Mouse (Mus musculus): Measurements from ENCODE around the gene Cldn15. TPM values are rescaled to one million over a fixed set of nuclear protein-coding genes. Genes with fewer than 3 reads are reported as not detected.

The Cldn15 gene
- polyA plus RNA-seq (2014; fragmentation: Nextera tagmentation; extraction: Ambion mirVana): 0.11 TPM in 1 of 2 replicates, not detected in the other

DNA sequence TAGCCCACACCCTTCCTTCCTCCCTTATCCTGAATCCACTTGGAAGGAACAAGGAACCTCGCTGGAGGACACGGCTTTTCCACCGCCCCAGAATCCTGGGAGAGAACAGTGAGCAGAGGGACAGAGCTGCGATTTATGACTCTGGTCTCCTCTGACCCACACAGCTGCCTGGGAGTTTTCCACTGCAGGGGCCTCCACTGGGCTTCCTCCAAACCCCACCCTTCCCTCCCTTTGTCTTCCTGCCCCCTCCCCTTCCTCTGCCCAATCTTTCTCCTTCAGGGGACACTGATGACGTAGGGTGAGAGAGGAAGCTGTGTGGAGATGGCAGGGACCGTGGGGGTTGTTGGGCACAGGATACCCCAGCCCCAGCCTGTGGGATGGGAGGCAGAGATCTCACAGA lies at the start of gene Cldn15:
TSS of gene Cldn15 (plus strand) at position 286 of the 400 bp plus-strand sequence.
- Histone ChIP-seq H3K36me3 (ENCODE audit: control insufficient read depth, insufficient read depth, low read length) (peaks cover 42% of the 10 kb centered on the region), H3K4me3 (ENCODE audit: low read depth, low read length) (no peak within 1 kb of the TSS), H3K4me2 (ENCODE audit: low read length) (no peak within 1 kb of the TSS), H3K27me3 (replicated peaks; ENCODE audit: control insufficient read depth, insufficient read depth, low read length) (no peaks in the 10 kb centered on the region), H3K9ac (ENCODE audit: low read length) (no peak within 1 kb of the TSS), H3K27ac (ENCODE audit: low read depth, low read length) (no peak within 1 kb of the TSS), H3K4me1 (ENCODE audit: control insufficient read depth, insufficient read depth, low read length) (peaks cover 5% of the 10 kb centered on the region; the same call in 1 of the 2 replicates), H3K9me3 (replicated peaks; ENCODE audit: control insufficient read depth, low read length) (no peaks in the 10 kb centered on the region)
- ATAC-seq: no peak
- DNase-seq (ENCODE audit: low spot score): no peak
- 87% methylated on average over 6 of the region's 6 CpGs for WGBS

DNA sequence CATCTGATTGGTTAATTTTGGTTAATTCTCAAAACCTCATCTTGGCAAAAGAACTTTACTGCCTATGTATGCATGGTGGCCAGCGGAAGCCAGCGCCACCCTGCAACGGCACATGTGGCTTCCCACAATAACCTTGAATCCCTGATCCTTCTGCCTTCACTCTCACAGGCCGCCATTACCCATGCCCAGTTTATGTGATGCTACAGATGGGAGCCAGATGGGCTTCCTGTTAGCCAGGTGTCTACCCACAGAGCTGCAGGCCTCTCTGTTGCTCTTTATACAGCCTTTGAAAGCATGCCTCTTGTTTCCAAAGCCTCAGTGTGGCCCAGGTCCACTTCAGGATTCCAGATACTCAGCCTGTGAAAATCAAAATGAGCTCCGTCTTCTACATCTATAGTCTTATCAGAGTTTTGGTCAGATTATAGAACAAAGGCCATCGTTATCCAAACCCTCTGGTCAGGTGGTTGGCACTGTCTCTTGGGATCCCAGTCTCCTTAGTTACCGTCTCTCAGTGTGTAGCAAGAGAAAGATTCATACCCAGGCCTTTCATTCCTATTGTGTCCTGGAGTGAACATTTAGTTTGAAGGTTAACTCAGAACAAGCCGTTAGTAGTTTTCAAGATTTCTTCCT lies 48.7 kb upstream of the Cldn15 start:
- no peaks in the 10 kb centered on the region for H3K27me3 ChIP-seq (replicated peaks; ENCODE audit: control insufficient read depth, insufficient read depth, low read length)
- WGBS: 94% methylated on average over 8 of the region's 8 CpGs
- no peaks in the 10 kb centered on the region for H3K9me3 ChIP-seq (replicated peaks; ENCODE audit: control insufficient read depth, low read length)
- H3K4me1 ChIP-seq (ENCODE audit: control insufficient read depth, insufficient read depth, low read length): no peaks in the 10 kb centered on the region
- ATAC-seq (no peak), DNase-seq (ENCODE audit: low spot score) (no peak)
- no peak overlapping the region for H3K4me2 ChIP-seq (ENCODE audit: low read length)
- H3K27ac ChIP-seq (ENCODE audit: low read depth, low read length): no peak overlapping the region
- H3K36me3 ChIP-seq (ENCODE audit: control insufficient read depth, insufficient read depth, low read length): peaks cover 12% of the 10 kb centered on the region
- no peak overlapping the region for H3K4me3 ChIP-seq (ENCODE audit: low read depth, low read length)
- no peak overlapping the region for H3K9ac ChIP-seq (ENCODE audit: low read length)

DNA sequence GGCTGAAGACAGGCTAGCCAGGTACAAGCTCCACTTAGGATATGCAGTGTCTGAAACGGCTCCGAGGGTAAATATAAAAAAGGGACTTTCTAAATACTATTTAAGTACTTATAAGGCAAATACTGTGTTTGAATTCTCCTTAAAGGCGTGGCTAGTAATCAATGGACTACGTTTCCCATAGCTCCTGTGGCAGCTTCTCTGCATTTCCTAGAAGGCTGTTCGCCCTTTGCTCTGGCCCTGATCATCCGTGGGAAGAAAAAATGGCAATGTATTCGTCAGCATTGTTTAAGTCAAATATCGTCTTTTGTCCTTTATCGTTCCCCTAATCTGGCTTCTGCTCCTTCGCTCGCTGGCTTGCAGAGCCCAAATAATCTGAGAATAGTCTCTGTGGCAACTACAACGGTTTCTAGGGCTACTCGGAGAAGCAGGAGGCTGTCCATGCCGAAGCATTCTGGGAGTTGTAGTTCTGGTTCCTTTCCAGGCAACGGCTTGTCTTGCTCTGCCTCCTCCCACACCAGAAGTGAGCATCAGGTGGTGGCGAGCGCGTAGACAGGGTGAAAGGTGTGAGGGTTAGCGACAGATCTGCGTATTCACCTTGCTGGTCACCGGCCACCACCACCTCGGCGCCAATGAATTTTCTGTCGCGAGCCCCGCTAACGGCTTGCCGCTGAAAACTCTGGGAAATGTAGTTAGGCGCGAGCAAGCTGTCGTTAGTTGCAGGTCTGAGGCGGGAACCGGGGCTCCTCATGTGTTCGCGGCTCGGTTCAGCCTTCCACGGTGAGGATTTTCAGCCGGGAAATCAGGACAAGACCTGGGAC lies 47.6 kb upstream of the Cldn15 start:
- 4% methylated on average over 38 of the region's 38 CpGs for WGBS
- ATAC-seq: peak; percentile 92

DNA sequence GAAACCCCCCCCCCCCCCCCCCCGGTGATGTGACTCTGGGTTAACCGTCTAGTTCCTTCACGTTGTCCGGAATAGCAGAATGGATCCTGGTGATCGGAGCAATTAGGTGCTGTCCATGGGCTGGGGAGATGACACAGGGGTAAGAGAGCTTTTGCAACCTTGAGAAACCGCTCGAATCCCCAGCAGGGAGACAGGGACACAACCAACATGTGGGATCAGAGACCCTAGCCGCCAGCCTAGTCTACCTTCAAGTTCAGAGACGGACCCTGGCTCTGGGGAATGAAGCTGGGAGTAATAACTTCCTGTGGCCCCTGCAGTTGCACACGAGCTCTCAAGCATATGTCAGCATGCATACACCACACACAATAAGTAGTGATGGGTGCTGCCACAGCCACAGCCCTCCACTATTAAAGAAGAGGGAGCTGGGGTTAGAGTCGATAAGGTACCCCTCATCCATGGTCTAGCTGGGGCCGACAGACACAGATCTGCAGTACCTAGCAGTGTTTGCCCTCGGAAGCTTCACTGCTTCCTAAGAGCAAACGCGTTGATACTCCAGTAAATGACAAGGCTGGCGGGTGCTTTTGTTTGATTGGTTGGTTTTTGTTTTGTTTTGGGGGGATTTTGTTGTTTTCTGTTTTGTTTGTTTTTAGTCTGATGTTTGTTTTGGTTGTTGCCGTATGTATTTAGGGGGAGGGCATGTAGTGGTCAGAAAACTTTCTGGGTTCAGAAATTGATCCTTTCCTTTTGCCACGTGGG lies 46.7 kb upstream of the Cldn15 start:
- H3K4me2 ChIP-seq (ENCODE audit: low read length): peak overlapping the region; percentile 78
- no peaks in the 10 kb centered on the region for H3K9me3 ChIP-seq (replicated peaks; ENCODE audit: control insufficient read depth, low read length)
- ATAC-seq (peak; percentile 17), DNase-seq (ENCODE audit: low spot score) (no peak)
- peak overlapping the region; percentile 73 for H3K9ac ChIP-seq (ENCODE audit: low read length)
- 23% methylated on average over 18 of the region's 18 CpGs for WGBS
- no peaks in the 10 kb centered on the region for H3K27me3 ChIP-seq (replicated peaks; ENCODE audit: control insufficient read depth, insufficient read depth, low read length)
- peak overlapping the region; percentile 53 for H3K4me3 ChIP-seq (ENCODE audit: low read depth, low read length)
- no peaks in the 10 kb centered on the region for H3K4me1 ChIP-seq (ENCODE audit: control insufficient read depth, insufficient read depth, low read length)
- no peaks in the 10 kb centered on the region for H3K36me3 ChIP-seq (ENCODE audit: control insufficient read depth, insufficient read depth, low read length)
- H3K27ac ChIP-seq (ENCODE audit: low read depth, low read length): no peak overlapping the region

More for the DNA sequence above, 47.6 kb upstream of the Cldn15 start:
- H3K36me3 ChIP-seq (ENCODE audit: control insufficient read depth, insufficient read depth, low read length): peaks cover under 1% of the 10 kb centered on the region; the same call in 1 of the 2 replicates
- no peaks in the 10 kb centered on the region for H3K9me3 ChIP-seq (replicated peaks; ENCODE audit: control insufficient read depth, low read length)
- no peaks in the 10 kb centered on the region for H3K4me1 ChIP-seq (ENCODE audit: control insufficient read depth, insufficient read depth, low read length)
- 0 out of 2 replicates have a peak overlapping the region, but pooled peaks have one; percentile 41 for H3K27ac ChIP-seq (ENCODE audit: low read depth, low read length)
- peak overlapping the region; percentile 73 for H3K9ac ChIP-seq (ENCODE audit: low read length)
- H3K4me2 ChIP-seq (ENCODE audit: low read length): peak overlapping the region; percentile 78
- H3K4me3 ChIP-seq (ENCODE audit: low read depth, low read length): peak overlapping the region; percentile 53
- no peaks in the 10 kb centered on the region for H3K27me3 ChIP-seq (replicated peaks; ENCODE audit: control insufficient read depth, insufficient read depth, low read length)
- DNase-seq (ENCODE audit: low spot score): peak; percentile 95

DNA sequence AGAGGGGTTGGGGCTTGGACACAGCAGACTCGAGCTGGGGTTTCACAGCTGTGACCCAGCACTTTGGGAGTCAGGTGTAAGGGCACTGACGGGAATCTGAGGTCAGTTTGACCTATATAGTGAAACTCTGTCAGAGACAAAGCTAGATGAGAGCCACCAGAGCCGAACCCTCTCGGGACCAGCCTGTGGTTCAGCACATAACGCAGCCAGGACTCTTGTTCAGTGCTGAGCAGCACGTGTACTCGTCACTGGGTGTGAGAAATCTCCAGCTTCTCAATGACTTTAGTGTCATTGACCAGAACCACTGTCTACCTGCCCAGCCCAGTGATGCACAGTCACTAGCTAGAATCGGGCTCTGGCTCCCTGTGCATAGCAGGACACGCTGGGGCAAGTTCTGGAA lies 43.6 kb upstream of the Cldn15 start:
- Histone ChIP-seq H3K4me1 (ENCODE audit: control insufficient read depth, insufficient read depth, low read length) (no peaks in the 10 kb centered on the region), H3K9ac (ENCODE audit: low read length) (no peak overlapping the region), H3K27me3 (replicated peaks; ENCODE audit: control insufficient read depth, insufficient read depth, low read length) (no peaks in the 10 kb centered on the region), H3K4me2 (ENCODE audit: low read length) (no peak overlapping the region), H3K27ac (ENCODE audit: low read depth, low read length) (no peak overlapping the region), H3K4me3 (ENCODE audit: low read depth, low read length) (no peak overlapping the region), H3K9me3 (replicated peaks; ENCODE audit: control insufficient read depth, low read length) (no peaks in the 10 kb centered on the region), H3K36me3 (ENCODE audit: control insufficient read depth, insufficient read depth, low read length) (0 out of 2 replicates have a peak, but pooled peaks cover 3% of the 10 kb centered on the region)
- no peak for ATAC-seq
- 89% methylated on average over 9 of the region's 9 CpGs for WGBS
- no peak for DNase-seq (ENCODE audit: low spot score)

DNA sequence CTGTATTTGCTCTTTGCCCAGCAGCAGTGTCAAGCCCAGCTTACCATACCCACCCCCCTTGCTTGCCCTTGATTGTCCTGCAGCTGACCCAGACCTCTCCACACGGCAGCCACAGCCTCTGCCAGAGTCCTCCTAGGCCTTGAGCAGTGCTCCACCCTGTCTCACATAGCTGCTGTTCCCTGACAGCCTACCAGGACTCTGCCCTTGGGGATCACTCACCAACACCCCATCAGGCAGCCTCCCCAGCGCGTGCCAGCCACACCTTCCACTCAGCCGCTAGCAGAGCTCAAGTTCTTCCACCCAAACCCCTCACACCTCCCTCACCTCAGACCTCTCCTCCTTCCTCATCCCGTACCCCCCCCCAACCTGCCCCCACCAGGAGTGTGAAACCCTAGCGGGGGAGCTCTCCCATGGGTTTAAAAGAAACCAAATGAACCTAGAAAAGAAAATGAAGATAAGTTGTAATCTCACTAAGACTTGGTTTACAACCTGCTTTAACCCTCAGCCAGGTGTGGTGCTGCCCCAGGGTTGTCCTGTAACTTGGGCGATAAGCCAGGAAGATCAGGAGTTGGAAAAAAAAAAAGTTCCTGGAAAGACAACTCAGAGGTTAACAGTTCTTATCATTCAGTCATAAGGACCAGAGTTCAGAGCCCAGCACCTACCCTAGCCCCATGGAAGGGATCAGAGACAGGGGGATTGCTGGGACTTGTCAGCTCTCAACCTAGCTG lies 42.5 kb upstream of the Cldn15 start:
- no peak for ATAC-seq
- Histone ChIP-seq H3K36me3 (ENCODE audit: control insufficient read depth, insufficient read depth, low read length) (0 out of 2 replicates have a peak, but pooled peaks cover 3% of the 10 kb centered on the region), H3K9ac (ENCODE audit: low read length) (no peak overlapping the region), H3K9me3 (replicated peaks; ENCODE audit: control insufficient read depth, low read length) (no peaks in the 10 kb centered on the region), H3K27me3 (replicated peaks; ENCODE audit: control insufficient read depth, insufficient read depth, low read length) (no peaks in the 10 kb centered on the region), H3K4me2 (ENCODE audit: low read length) (no peak overlapping the region), H3K4me3 (ENCODE audit: low read depth, low read length) (no peak overlapping the region), H3K4me1 (ENCODE audit: control insufficient read depth, insufficient read depth, low read length) (no peaks in the 10 kb centered on the region), H3K27ac (ENCODE audit: low read depth, low read length) (no peak overlapping the region)
- WGBS: 82% methylated on average over 7 of the region's 7 CpGs
- DNase-seq (ENCODE audit: low spot score): no peak

DNA sequence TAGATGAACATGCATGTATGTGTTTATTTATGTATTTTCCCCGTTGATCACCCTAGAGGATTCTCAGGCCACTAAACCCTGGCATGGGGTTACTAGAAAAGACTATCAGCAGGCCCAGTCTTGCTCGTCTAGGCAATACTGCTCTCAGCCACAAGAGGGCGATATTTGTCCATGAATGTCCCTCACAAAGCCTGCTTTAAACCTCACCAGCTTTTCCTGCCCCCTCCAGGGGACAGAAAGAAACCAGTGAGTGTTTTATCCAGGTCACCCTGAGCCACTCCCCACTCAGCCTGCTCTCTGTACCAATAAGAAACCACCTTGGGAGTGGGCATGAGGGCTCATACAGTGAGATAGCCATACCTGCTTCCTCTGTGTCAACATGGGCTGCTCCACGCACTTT lies 37.3 kb upstream of the Cldn15 start:
- DNase-seq (ENCODE audit: low spot score): peak; percentile 91
- Histone ChIP-seq H3K4me3 (ENCODE audit: low read depth, low read length) (no peak overlapping the region), H3K27ac (ENCODE audit: low read depth, low read length) (no peak overlapping the region), H3K9ac (ENCODE audit: low read length) (peak overlapping the region; percentile 25; the same call in 1 of the 2 replicates), H3K4me1 (ENCODE audit: control insufficient read depth, insufficient read depth, low read length) (no peaks in the 10 kb centered on the region), H3K9me3 (replicated peaks; ENCODE audit: control insufficient read depth, low read length) (no peaks in the 10 kb centered on the region), H3K36me3 (ENCODE audit: control insufficient read depth, insufficient read depth, low read length) (0 out of 2 replicates have a peak, but pooled peaks cover 3% of the 10 kb centered on the region), H3K4me2 (ENCODE audit: low read length) (no peak overlapping the region), H3K27me3 (replicated peaks; ENCODE audit: control insufficient read depth, insufficient read depth, low read length) (no peaks in the 10 kb centered on the region)
- WGBS: 20% methylated on average over 4 of the region's 4 CpGs
- ATAC-seq: peak; percentile 63

DNA sequence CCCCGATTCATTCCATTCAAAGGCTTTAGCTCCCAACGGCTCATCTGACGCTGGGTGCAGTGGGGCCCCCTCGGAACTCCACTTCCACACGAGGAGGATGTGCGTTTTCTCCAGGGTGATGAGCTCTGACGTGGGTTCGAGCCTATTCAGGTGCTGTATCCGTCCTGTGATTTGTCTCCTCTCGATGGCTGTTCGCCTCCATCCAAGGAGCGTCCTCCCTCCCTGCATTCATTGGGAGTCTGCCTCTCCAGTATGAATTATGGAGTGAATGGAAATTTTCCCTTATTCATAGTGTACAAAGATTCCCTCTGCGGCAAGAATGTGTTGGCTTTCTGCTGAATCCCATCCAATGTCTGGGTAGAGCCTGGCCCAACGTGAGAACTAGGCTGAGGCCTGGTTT lies 34.5 kb upstream of the Cldn15 start:
- Histone ChIP-seq H3K4me3 (ENCODE audit: low read depth, low read length) (no peak overlapping the region), H3K4me1 (ENCODE audit: control insufficient read depth, insufficient read depth, low read length) (no peaks in the 10 kb centered on the region), H3K9me3 (replicated peaks; ENCODE audit: control insufficient read depth, low read length) (no peaks in the 10 kb centered on the region), H3K36me3 (ENCODE audit: control insufficient read depth, insufficient read depth, low read length) (0 out of 2 replicates have a peak, but pooled peaks cover under 1% of the 10 kb centered on the region), H3K4me2 (ENCODE audit: low read length) (no peak overlapping the region), H3K27ac (ENCODE audit: low read depth, low read length) (no peak overlapping the region), H3K9ac (ENCODE audit: low read length) (no peak overlapping the region), H3K27me3 (replicated peaks; ENCODE audit: control insufficient read depth, insufficient read depth, low read length) (no peaks in the 10 kb centered on the region)
- ATAC-seq (no peak), DNase-seq (ENCODE audit: low spot score) (no peak)
- 87% methylated on average over 14 of the region's 14 CpGs for WGBS

Data from forebrain, embryonic 14.5 days (tissue).